Mouse (Mus musculus) hindbrain, embryonic 13.5 days (tissue): ENCODE measurements around the gene Myo9a. TPM values are rescaled to one million over a fixed set of nuclear protein-coding genes. Genes with fewer than 3 reads are reported as not detected.

Experiments used
- polyA plus RNA-seq: library from polyadenylated mRNA; unstranded; fragments of >200 nt; fragmentation: Nextera tagmentation; extraction: Ambion mirVana; gene quantifications from 2 replicates; pipeline ENCODE4 v1.2.1, GENCODE M21; 2015

The Myo9a gene
- polyA plus RNA-seq, 1 experiment from 2014 or later = 24.7 TPM

Other genes with a start within 250 kb of the Myo9a start
- 59.1 and 60.8 TPM in 2 replicates for gene Hexa, start 211.4 kb upstream of the Myo9a start, polyA plus RNA-seq
- gene Tmem202, start 211.0 kb upstream of the Myo9a start, polyA plus RNA-seq = 0.71 and 0.96 TPM in 2 replicates
- gene Celf6, start 173.0 kb upstream of the Myo9a start, polyA plus RNA-seq = 35.4 and 39.3 TPM in 2 replicates
- gene Parp6, start 133.6 kb upstream of the Myo9a start, polyA plus RNA-seq = 185 and 191 TPM in 2 replicates
- 1,130 and 1,207 TPM in 2 replicates for gene Pkm, start 94.5 kb upstream of the Myo9a start, polyA plus RNA-seq
- gene Gramd2, start 70.8 kb upstream of the Myo9a start, polyA plus RNA-seq = 2.2 and 2.6 TPM in 2 replicates
- 14.3 TPM in 2 replicates for gene Senp8, start 186 bp upstream of the Myo9a start, polyA plus RNA-seq
- gene Nr2e3, start 209.8 kb downstream of the Myo9a start, polyA plus RNA-seq = not detected in 2 replicates